9 mouse cellular contexts compared by ENCODE assay signal in genomic region chr7:132898234-132898633, GRCm38 (mm10). TPM values are rescaled to one million over a fixed set of nuclear protein-coding genes. Genes with fewer than 3 reads are reported as not detected.
A peak's percentile ranks its signal among the peaks of the same experiment; 100 is the strongest.
DNase-seq lines count a peak whose midpoint lies in the region; ATAC-seq and TF ChIP-seq lines count a peak whose summit lies in the region.
"Had no signal": no experiment of that assay in that cellular context is flagged by ENCODE, and none has a peak within 500 bp of the region (broad histone marks: within the 10 kb centered on the region; RNA-seq: fewer than 3 reads in every experiment).

No protein-coding gene starts in this region.

- peaks cover 35% of the 10 kb centered on the region for H3K4me1 ChIP-seq in heart, embryonic 10.5 days
- H3K4me1 ChIP-seq in bone marrow macrophage, adult 2 months (ENCODE audit: control insufficient read depth, insufficient read depth, low read length), result peaks cover 34% of the 10 kb centered on the region
- peaks cover 3% of the 10 kb centered on the region; the same call in 1 of the 2 replicates for H3K4me1 ChIP-seq in intestine, embryonic 15.5 days (replicated peaks)

- intact Hi-C loops in heart, postnatal 36 days (cut with DNase I), result loop anchor here (5.0 kb wide), 2 partner anchors 121 to 241 kb away; no protein-coding TSS in a partner anchor

- H3K4me2 ChIP-seq in intestine, embryonic 15.5 days (replicated peaks), result no peak overlapping the region

- DNase-seq in heart, embryonic 10.5 days (ENCODE audit: low spot score), result peak; percentile 42
- DNase-seq in heart, postnatal 36 days, result no peak
- no peak for DNase-seq in frontal cortex, postnatal 25 days (ENCODE audit: low spot score in 2 of 2)
- no peak for DNase-seq in left cerebral cortex, adult 9 months (ENCODE audit: low spot score in 2 of 2)

- 0 out of 2 replicates have a peak, but pooled peaks have one; percentile 9 for TF ChIP-seq CTCF in bone marrow macrophage, adult 2 months (IDR thresholded peaks at IDR 0.05; ENCODE audit: low read depth, low read length)

- no peak overlapping the region for H3K27ac ChIP-seq in heart, embryonic 10.5 days
- H3K27ac ChIP-seq in bone marrow macrophage, adult 2 months (ENCODE audit: insufficient read depth, low read depth, low read length), result no peak overlapping the region
- no peak overlapping the region for H3K27ac ChIP-seq in intestine, embryonic 15.5 days

- no peaks in the 10 kb centered on the region for H3K36me3 ChIP-seq in heart, embryonic 10.5 days
- no peaks in the 10 kb centered on the region for H3K36me3 ChIP-seq in intestine, embryonic 15.5 days

- H3K9ac ChIP-seq in intestine, embryonic 15.5 days, result no peak overlapping the region

- no peak overlapping the region for H3K4me3 ChIP-seq in heart, embryonic 10.5 days
- H3K4me3 ChIP-seq in bone marrow macrophage, adult 2 months (ENCODE audit: insufficient read depth, low read length), result no peak overlapping the region
- H3K4me3 ChIP-seq in intestine, embryonic 15.5 days (replicated peaks), result no peak overlapping the region
- H3K4me3 ChIP-seq: myocyte had no signal

- TF ChIP-seq POLR2A in bone marrow macrophage, adult 2 months (IDR thresholded peaks at IDR 0.05; ENCODE audit: borderline replicate concordance, low read depth, low read length), result no peak

- peak; percentile 54 for ATAC-seq in CD4-positive, CD25-positive, alpha-beta regulatory T cell, adult 4 months
- ATAC-seq in monocyte, adult 5-6 weeks (replicated peaks; ENCODE audit: insufficient number of reproducible peaks, low FRiP score, low TSS enrichment, poor library complexity, severe bottlenecking), result peak; percentile 66; the same call in 1 of the 2 replicates
- no peak for ATAC-seq in intestine, embryonic 15.5 days

- no peaks in the 10 kb centered on the region for H3K27me3 ChIP-seq in heart, embryonic 10.5 days (ENCODE audit: insufficient read depth, poor library complexity, severe bottlenecking)
- H3K27me3 ChIP-seq in intestine, embryonic 15.5 days (replicated peaks), result no peaks in the 10 kb centered on the region

- H3K9me3 ChIP-seq in heart, embryonic 10.5 days, result no peaks in the 10 kb centered on the region
- no peaks in the 10 kb centered on the region for H3K9me3 ChIP-seq in intestine, embryonic 15.5 days

- 82% methylated on average over 2 of the region's 2 CpGs for WGBS in heart, embryonic 10.5 days
- WGBS in intestine, embryonic 15.5 days, result 83% methylated on average over 2 of the region's 2 CpGs

RNA-seq across cellular contexts. Expression of gene Zranb1, which starts 32.7 kb away (rescaled TPM):
- polyA plus RNA-seq in heart, embryonic 10.5 days (2016; fragmentation: Nextera tagmentation; extraction: Ambion mirVana), result 7.0 and 8.3 TPM in 2 replicates
- total RNA-seq in heart, postnatal 36 days (2021), result 10 to 100 TPM; 36.3 to 41.7 TPM
- 10 to 100 TPM; 11.4 to 15.4 TPM for polyA plus RNA-seq in CD4-positive, CD25-positive, alpha-beta regulatory T cell, adult 4 months (2017; shearing (Covaris generic))
- polyA plus RNA-seq in bone marrow macrophage, adult 2 months (2012; ENCODE audit: insufficient read depth, insufficient read length, missing spikeins), result 13.6 and 16.4 TPM in 2 replicates
- total RNA-seq in monocyte, adult 5-6 weeks (2017), result 63.6 to 72.5 TPM (median 67.5 TPM) in 3 replicates
- 9.9 and 10.6 TPM in 2 replicates for polyA plus RNA-seq in intestine, embryonic 15.5 days (2015; fragmentation: Nextera tagmentation; extraction: Ambion mirVana)

RNA-seq across cellular contexts. Expression of gene Abraxas2, which starts 39.2 kb away (rescaled TPM):
- polyA plus RNA-seq in heart, embryonic 10.5 days (2016; fragmentation: Nextera tagmentation; extraction: Ambion mirVana), result 26.9 and 28.0 TPM in 2 replicates
- 10 to 100 TPM; 18.8 to 23.3 TPM for total RNA-seq in heart, postnatal 36 days (2021)
- 10 to 100 TPM; 35.2 to 37.9 TPM for polyA plus RNA-seq in CD4-positive, CD25-positive, alpha-beta regulatory T cell, adult 4 months (2017; shearing (Covaris generic))
- 65.5 and 69.5 TPM in 2 replicates for polyA plus RNA-seq in bone marrow macrophage, adult 2 months (2012; ENCODE audit: insufficient read depth, insufficient read length, missing spikeins)
- total RNA-seq in monocyte, adult 5-6 weeks (2017), result 47.0 to 82.9 TPM (median 61.5 TPM) in 3 replicates
- 30.3 and 36.9 TPM in 2 replicates for polyA plus RNA-seq in intestine, embryonic 15.5 days (2015; fragmentation: Nextera tagmentation; extraction: Ambion mirVana)

RNA-seq across cellular contexts. Expression of gene Eef1akmt2, which starts 45.8 kb away (rescaled TPM):
- 44.1 and 54.1 TPM in 2 replicates for polyA plus RNA-seq in heart, embryonic 10.5 days (2016; fragmentation: Nextera tagmentation; extraction: Ambion mirVana)
- total RNA-seq in heart, postnatal 36 days (2021), result 10 to 100 TPM in 1 of 2 experiments, 1 to 10 TPM in 1; 8.3 to 10.4 TPM
- 10 to 100 TPM; 55.3 to 58.5 TPM for polyA plus RNA-seq in CD4-positive, CD25-positive, alpha-beta regulatory T cell, adult 4 months (2017; shearing (Covaris generic))
- 21.7 and 30.2 TPM in 2 replicates for polyA plus RNA-seq in bone marrow macrophage, adult 2 months (2012; ENCODE audit: insufficient read depth, insufficient read length, missing spikeins)
- total RNA-seq in monocyte, adult 5-6 weeks (2017), result 51.1 to 55.5 TPM (median 53.4 TPM) in 3 replicates
- 60.7 and 64.4 TPM in 2 replicates for polyA plus RNA-seq in intestine, embryonic 15.5 days (2015; fragmentation: Nextera tagmentation; extraction: Ambion mirVana)
